Mouse (Mus musculus) stomach, embryonic 14.5 days (tissue): ENCODE measurements around the gene Prss56. TPM values are rescaled to one million over a fixed set of nuclear protein-coding genes. Genes with fewer than 3 reads are reported as not detected.

Experiments
- ATAC-seq: fragments of 200-750 bp; cut with Nextera tagmentation; 2 replicates; pipeline ENCODE4 v1.8.0; 2017; ENCODE audit warnings: low read depth, moderate TSS enrichment; ENCODE audit not compliant: insufficient number of reproducible peaks, insufficient read depth, low FRiP score
- H3K27ac ChIP-seq: fragments of 300-500 bp; sonication (generic); 2 replicates; pipeline ENCODE4 v1.5.1; 2014; ENCODE audit warnings: mild to moderate bottlenecking, low read length, moderate library complexity, mixed read lengths
- H3K27me3 ChIP-seq: fragments of 300-500 bp; sonication (generic); 2 replicates; pipeline ENCODE4 v1.6.1; 2014; ENCODE audit warnings: low read length, control low read depth, mixed read lengths; ENCODE audit not compliant: control insufficient read depth, insufficient read depth
- H3K36me3 ChIP-seq: fragments of 300-500 bp; sonication (generic); 2 replicates; pipeline ENCODE4 v1.6.1; 2014; ENCODE audit warnings: mild to moderate bottlenecking, control low read depth, low read length, moderate library complexity, mixed read lengths; ENCODE audit not compliant: control insufficient read depth, insufficient read depth
- H3K4me1 ChIP-seq: fragments of 300-500 bp; sonication (generic); 2 replicates; pipeline ENCODE4 v1.6.1; 2014; ENCODE audit warnings: low read length, control low read depth, mixed read lengths; ENCODE audit not compliant: control insufficient read depth, insufficient read depth
- H3K4me2 ChIP-seq: fragments of 300-500 bp; sonication (generic); replicated peaks from 2 replicates; pipeline ENCODE4 v1.6.1; 2014; ENCODE audit warnings: low read depth, low read length, control low read depth
- H3K4me3 ChIP-seq: fragments of 300-500 bp; sonication (generic); 2 replicates; pipeline ENCODE4 v1.5.1; 2014; ENCODE audit warnings: low read depth, low read length, control low read depth
- H3K9ac ChIP-seq: fragments of 300-500 bp; sonication (generic); replicated peaks from 2 replicates; pipeline ENCODE4 v1.6.1; 2014; ENCODE audit warnings: low read depth, mild to moderate bottlenecking, control low read depth, low read length, moderate library complexity, mixed read lengths
- H3K9me3 ChIP-seq: fragments of 300-500 bp; sonication (generic); 2 replicates; pipeline ENCODE4 v1.6.1; 2016; ENCODE audit warnings: low read depth, low read length, control low read depth; ENCODE audit not compliant: control insufficient read depth
- WGBS: fragments of 180-500 bp; shearing (Covaris S2); extraction: QIAGEN DNeasy Blood & Tissue Kit; methylation state at CpG from one replicate; pipeline ENCODE4 v1.1.7; 2014; 5-methylcytosine and 5-hydroxymethylcytosine counted together
- polyA plus RNA-seq: library from polyadenylated mRNA; unstranded; fragments of >200 nt; fragmentation: Nextera tagmentation; extraction: Ambion mirVana; gene quantifications from 2 replicates; pipeline ENCODE4 v1.2.1, GENCODE M21; 2014

Gene Prss56
- polyA plus RNA-seq, 1 experiment from 2014 or later: 0.14 TPM

DNA sequence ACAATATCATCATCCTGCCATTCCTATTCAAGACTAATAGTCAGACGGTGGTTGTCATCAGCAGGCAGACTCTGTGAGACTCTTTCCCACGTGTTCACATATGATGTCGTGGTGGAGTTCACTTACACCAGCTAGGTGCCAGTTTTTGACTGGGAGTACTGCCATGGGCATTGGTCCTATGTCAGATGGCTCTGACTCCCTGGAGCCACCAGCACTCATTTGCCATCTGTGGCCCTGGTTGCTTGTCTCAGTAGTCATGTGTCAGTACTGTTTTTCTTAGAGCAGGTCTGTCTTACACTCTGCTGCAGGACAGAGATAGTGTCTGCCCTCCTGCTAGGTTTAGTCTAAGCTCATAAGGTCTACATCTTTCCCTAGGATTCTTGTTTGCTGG is 44.0 kb downstream of the Prss56 start:
- H3K4me1 ChIP-seq: no peaks in the 10 kb centered on the region
- ATAC-seq: no peak
- H3K27me3 ChIP-seq: no peaks in the 10 kb centered on the region
- H3K9me3 ChIP-seq: no peaks in the 10 kb centered on the region
- WGBS: 94% methylated on average over 3 of the region's 3 CpGs
- H3K9ac ChIP-seq: no peak overlapping the region
- peaks cover 80% of the 10 kb centered on the region for H3K36me3 ChIP-seq
- H3K4me3 ChIP-seq: no peak overlapping the region
- H3K27ac ChIP-seq: no peak overlapping the region
- H3K4me2 ChIP-seq: no peak overlapping the region

DNA sequence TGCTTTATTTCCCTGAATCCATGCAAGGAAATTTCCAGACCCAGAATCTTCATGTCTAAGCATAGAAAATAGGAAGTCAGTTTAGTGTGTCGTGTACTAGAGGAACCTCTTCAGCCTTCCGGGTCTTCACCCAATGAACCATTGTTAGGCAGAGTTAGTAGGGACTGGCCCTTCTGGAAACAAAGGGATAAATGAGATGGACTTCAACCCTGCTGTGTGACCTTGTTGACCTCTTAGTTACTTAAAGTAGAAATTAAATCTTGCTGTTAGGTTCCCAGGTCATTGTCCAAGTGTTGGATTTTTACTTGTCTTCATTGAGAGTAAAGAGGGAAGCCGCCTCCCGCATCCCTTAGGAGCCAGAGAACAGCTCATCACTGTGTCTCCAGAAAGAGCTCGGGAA is 47.5 kb downstream of the Prss56 start:
- Histone ChIP-seq H3K4me2 (no peak overlapping the region), H3K27ac (no peak overlapping the region), H3K4me3 (no peak overlapping the region), H3K9me3 (no peaks in the 10 kb centered on the region), H3K36me3 (peaks cover 71% of the 10 kb centered on the region), H3K4me1 (no peaks in the 10 kb centered on the region), H3K27me3 (no peaks in the 10 kb centered on the region), H3K9ac (no peak overlapping the region)
- 89% methylated on average over 5 of the region's 5 CpGs for WGBS
- no peak for ATAC-seq

DNA sequence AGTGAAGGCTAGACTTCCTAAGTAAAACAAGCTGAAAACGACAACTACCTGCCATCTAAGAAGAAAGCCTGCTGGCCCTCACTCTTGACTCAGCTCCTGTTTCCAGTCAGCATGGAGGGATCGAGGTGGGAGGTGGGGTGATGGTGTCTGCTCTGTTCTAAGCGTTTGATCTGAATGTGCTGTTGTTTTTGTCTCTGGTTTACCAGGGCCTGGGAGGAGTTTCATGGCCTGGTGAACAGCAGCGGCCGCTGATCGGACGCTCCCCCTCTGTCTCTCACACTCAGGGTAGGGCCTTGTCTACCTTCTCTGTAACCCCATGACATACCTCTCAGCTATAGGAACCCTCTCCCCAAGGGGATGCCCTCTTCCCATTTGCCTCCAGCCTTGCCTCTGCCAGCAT is 49.1 kb downstream of the Prss56 start:
- 85% methylated on average over 7 of the region's 7 CpGs for WGBS
- H3K27ac ChIP-seq: no peak overlapping the region
- ATAC-seq: no peak
- peaks cover 63% of the 10 kb centered on the region for H3K36me3 ChIP-seq
- no peak overlapping the region for H3K4me3 ChIP-seq
- no peaks in the 10 kb centered on the region for H3K9me3 ChIP-seq
- no peaks in the 10 kb centered on the region for H3K4me1 ChIP-seq
- no peaks in the 10 kb centered on the region for H3K27me3 ChIP-seq
- no peak overlapping the region for H3K4me2 ChIP-seq
- H3K9ac ChIP-seq: no peak overlapping the region

Other genes starting within 250 kb of the Prss56 start
- not detected in 2 replicates for gene Alppl2, start 93.4 kb upstream of the Prss56 start, polyA plus RNA-seq
- 0.61 and 1.1 TPM in 2 replicates for gene Alpi, start 81.7 kb upstream of the Prss56 start, polyA plus RNA-seq
- not detected in 2 replicates for gene Akp3, start 58.3 kb upstream of the Prss56 start, polyA plus RNA-seq
- gene Ecel1, start 26.8 kb upstream of the Prss56 start, polyA plus RNA-seq: 7.5 and 8.4 TPM in 2 replicates
- gene Chrnd, start 7.3 kb downstream of the Prss56 start, polyA plus RNA-seq: not detected in 2 replicates
- gene Chrng, start 21.3 kb downstream of the Prss56 start, polyA plus RNA-seq: not detected in 2 replicates
- gene Eif4e2, start 30.6 kb downstream of the Prss56 start, polyA plus RNA-seq: 138 and 146 TPM in 2 replicates
- gene Efhd1, start 81.0 kb downstream of the Prss56 start, polyA plus RNA-seq: 0.14 and 0.34 TPM in 2 replicates
- gene Gigyf2, start 143.7 kb downstream of the Prss56 start, polyA plus RNA-seq: 55.1 and 61.2 TPM in 2 replicates
- 5.7 and 5.9 TPM in 2 replicates for gene Kcnj13, start 211.4 kb downstream of the Prss56 start, polyA plus RNA-seq